Mouse (Mus musculus): ENCODE measurements around the gene Cdk7.

Cdk7 gene

GRCm38 (mm10) chr13:100725194-100725593 is 5.5 kb downstream of the Cdk7 start:
- no peak for DNase-seq (ENCODE audit: low read depth)

GRCm38 (mm10) chr13:100724051-100724754 is 6.5 kb downstream of the Cdk7 start:
- DNase-seq (ENCODE audit: low read depth) = no peak

GRCm38 (mm10) chr13:100721656-100722055 is 9.1 kb downstream of the Cdk7 start:
- no peak for DNase-seq (ENCODE audit: low read depth)

GRCm38 (mm10) chr13:100715467-100715866 is 15.3 kb downstream of the Cdk7 start:
- no peak for DNase-seq (ENCODE audit: low read depth)

GRCm38 (mm10) chr13:100706206-100706605 is 24.5 kb downstream of the Cdk7 start:
- no peak for DNase-seq (ENCODE audit: low read depth)

GRCm38 (mm10) chr13:100703468-100703867 is 27.3 kb downstream of the Cdk7 start:
- DNase-seq (ENCODE audit: low read depth) = no peak

GRCm38 (mm10) chr13:100698866-100699265 is 31.9 kb downstream of the Cdk7 start:
- no peak for DNase-seq (ENCODE audit: low read depth)

- no peak for DNase-seq (ENCODE audit: low read depth)
Measured at GRCm38 (mm10) chr13:100697541-100697940, 33.2 kb downstream of the Cdk7 start.

GRCm38 (mm10) chr13:100687513-100687912 is 43.2 kb downstream of the Cdk7 start:
- no peak for DNase-seq (ENCODE audit: low read depth)

GRCm38 (mm10) chr13:100684355-100684754 is 46.4 kb downstream of the Cdk7 start:
- no peak for DNase-seq (ENCODE audit: low read depth)

- DNase-seq (ENCODE audit: low read depth) = no peak
Measured at GRCm38 (mm10) chr13:100682837-100683236, 47.9 kb downstream of the Cdk7 start.

- no peak for DNase-seq (ENCODE audit: low read depth)
Measured at GRCm38 (mm10) chr13:100681615-100682014, 49.1 kb downstream of the Cdk7 start.

- DNase-seq (ENCODE audit: low read depth) = no peak
Measured at GRCm38 (mm10) chr13:100675936-100676635, 54.7 kb downstream of the Cdk7 start.

- DNase-seq (ENCODE audit: low read depth) = no peak
Measured at GRCm38 (mm10) chr13:100670181-100670741, 60.5 kb downstream of the Cdk7 start.

GRCm38 (mm10) chr13:100669291-100670022 is 61.3 kb downstream of the Cdk7 start, which contains the start of gene Ccdc125:
Gene Ccdc125, plus strand, starts transcription at chr13:100669717.
- no peak for DNase-seq (ENCODE audit: low read depth)

GRCm38 (mm10) chr13:100659864-100660456 is 70.8 kb downstream of the Cdk7 start:
- peak; percentile 39 for DNase-seq (ENCODE audit: low read depth)

GRCm38 (mm10) chr13:100658091-100658490 is 72.6 kb downstream of the Cdk7 start:
- DNase-seq (ENCODE audit: low read depth) = no peak

All from fibroblast of lung, adult 2 months (primary cell).